Mouse (Mus musculus): ENCODE data around the gene Insl3. TPM values are rescaled to one million over a fixed set of nuclear protein-coding genes. Genes with fewer than 3 reads are reported as not detected.
A peak's percentile ranks its signal among the peaks of the same experiment; 100 is the strongest.

Gene Insl3
- polyA plus RNA-seq, 1 experiment = 58.5 TPM

GRCm38 (mm10) chr8:71676020-71676741 is 12.8 kb upstream of the Insl3 start, which contains the start of gene Jak3:
TSS of gene Jak3 (plus strand) at chr8:71676296.
- whole genome bisulfite sequencing = 3% methylated on average over 40 of the region's 40 CpGs
- peaks cover 7% of the 10 kb centered on the region for H3K4me1 ChIP-seq (ENCODE audit: control insufficient read depth, insufficient read depth, low read length)
- peak; percentile 65 for DNase-seq
- H3K4me3 ChIP-seq (replicated peaks; ENCODE audit: extremely low read depth, low read depth, low read length) = peak within 1 kb of the TSS; percentile 96
- TF ChIP-seq POLR2A (IDR thresholded peaks at IDR 0.05; ENCODE audit: borderline replicate concordance, extremely low read depth, low read depth, low read length) (peak; percentile 25; the same call in 1 of the 2 replicates), CTCF (IDR thresholded peaks at IDR 0.05; ENCODE audit: insufficient read depth, low read length) (no peak)

- DNase-seq = no peak
- Histone ChIP-seq H3K4me3 (replicated peaks; ENCODE audit: extremely low read depth, low read depth, low read length) (peak overlapping the region; percentile 59), H3K4me1 (ENCODE audit: control insufficient read depth, insufficient read depth, low read length) (peaks cover 7% of the 10 kb centered on the region)
- TF ChIP-seq POLR2A (IDR thresholded peaks at IDR 0.05; ENCODE audit: borderline replicate concordance, extremely low read depth, low read depth, low read length) (no peak), CTCF (IDR thresholded peaks at IDR 0.05; ENCODE audit: insufficient read depth, low read length) (no peak)
- 39% methylated on average over 9 of the region's 9 CpGs for WGBS
Measured at GRCm38 (mm10) chr8:71676803-71677202, 12.2 kb upstream of the Insl3 start.

DNA sequence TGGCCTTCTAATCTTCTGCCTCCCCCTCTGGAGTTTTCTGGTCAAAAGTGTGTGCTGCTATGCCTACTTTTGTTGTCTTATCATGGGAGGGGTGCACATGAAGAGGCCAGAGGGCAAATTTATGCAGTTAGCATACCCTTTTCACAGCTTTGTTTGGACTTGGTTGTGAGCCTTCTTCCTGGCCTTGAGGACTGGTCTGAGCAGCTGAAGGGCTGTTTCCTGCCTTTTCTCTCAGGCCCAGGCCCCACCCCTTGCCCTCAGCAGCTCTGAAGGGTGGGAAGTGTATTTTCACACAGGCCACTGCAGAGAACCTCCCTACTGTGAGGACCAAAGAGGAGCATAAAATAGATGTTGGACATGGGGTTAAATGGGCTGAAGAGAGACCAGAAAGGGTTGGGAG is 11.5 kb upstream of the Insl3 start:
- TF ChIP-seq POLR2A (IDR thresholded peaks at IDR 0.05; ENCODE audit: borderline replicate concordance, extremely low read depth, low read depth, low read length) = peak; percentile 36; the same call in 1 of the 2 replicates
- TF ChIP-seq CTCF (IDR thresholded peaks at IDR 0.05; ENCODE audit: insufficient read depth, low read length) = no peak
- H3K4me3 ChIP-seq (replicated peaks; ENCODE audit: extremely low read depth, low read depth, low read length) = peak overlapping the region; percentile 9
- peaks cover 7% of the 10 kb centered on the region for H3K4me1 ChIP-seq (ENCODE audit: control insufficient read depth, insufficient read depth, low read length)
- DNase-seq = no peak

- H3K4me3 ChIP-seq (replicated peaks; ENCODE audit: extremely low read depth, low read depth, low read length) = no peak overlapping the region
- WGBS = 66% methylated on average over 4 of the region's 4 CpGs
- no peak for TF ChIP-seq CTCF (IDR thresholded peaks at IDR 0.05; ENCODE audit: insufficient read depth, low read length)
- TF ChIP-seq POLR2A (IDR thresholded peaks at IDR 0.05; ENCODE audit: borderline replicate concordance, extremely low read depth, low read depth, low read length) = no peak
- peaks cover 7% of the 10 kb centered on the region for H3K4me1 ChIP-seq (ENCODE audit: control insufficient read depth, insufficient read depth, low read length)
- DNase-seq = no peak
Measured at GRCm38 (mm10) chr8:71678216-71678615, 10.8 kb upstream of the Insl3 start.

DNA sequence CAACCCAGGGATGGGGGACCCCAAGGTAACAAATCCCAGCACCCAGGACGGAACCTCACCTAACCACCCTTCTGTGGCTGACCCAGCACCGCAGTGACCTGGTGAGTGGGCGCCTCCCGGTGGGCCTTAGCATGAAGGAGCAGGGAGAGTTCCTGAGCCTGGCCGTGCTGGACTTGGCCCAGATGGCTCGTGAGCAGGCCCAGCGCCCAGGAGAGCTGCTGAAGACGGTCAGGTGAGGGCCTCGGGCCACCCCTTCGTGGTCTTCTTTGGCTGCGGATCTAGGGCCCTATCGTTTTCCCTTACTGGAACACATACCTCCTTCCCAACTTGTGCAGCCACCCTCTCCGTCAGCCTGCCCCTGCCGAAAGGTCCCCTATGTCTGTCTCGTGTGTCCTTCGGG is 9.9 kb upstream of the Insl3 start:
- no peak for TF ChIP-seq POLR2A (IDR thresholded peaks at IDR 0.05; ENCODE audit: borderline replicate concordance, extremely low read depth, low read depth, low read length)
- TF ChIP-seq CTCF (IDR thresholded peaks at IDR 0.05; ENCODE audit: insufficient read depth, low read length) = no peak
- 62% methylated on average over 16 of the region's 16 CpGs for WGBS
- H3K4me1 ChIP-seq (ENCODE audit: control insufficient read depth, insufficient read depth, low read length) = peaks cover 7% of the 10 kb centered on the region
- no peak overlapping the region for H3K4me3 ChIP-seq (replicated peaks; ENCODE audit: extremely low read depth, low read depth, low read length)
- no peak for DNase-seq

DNA sequence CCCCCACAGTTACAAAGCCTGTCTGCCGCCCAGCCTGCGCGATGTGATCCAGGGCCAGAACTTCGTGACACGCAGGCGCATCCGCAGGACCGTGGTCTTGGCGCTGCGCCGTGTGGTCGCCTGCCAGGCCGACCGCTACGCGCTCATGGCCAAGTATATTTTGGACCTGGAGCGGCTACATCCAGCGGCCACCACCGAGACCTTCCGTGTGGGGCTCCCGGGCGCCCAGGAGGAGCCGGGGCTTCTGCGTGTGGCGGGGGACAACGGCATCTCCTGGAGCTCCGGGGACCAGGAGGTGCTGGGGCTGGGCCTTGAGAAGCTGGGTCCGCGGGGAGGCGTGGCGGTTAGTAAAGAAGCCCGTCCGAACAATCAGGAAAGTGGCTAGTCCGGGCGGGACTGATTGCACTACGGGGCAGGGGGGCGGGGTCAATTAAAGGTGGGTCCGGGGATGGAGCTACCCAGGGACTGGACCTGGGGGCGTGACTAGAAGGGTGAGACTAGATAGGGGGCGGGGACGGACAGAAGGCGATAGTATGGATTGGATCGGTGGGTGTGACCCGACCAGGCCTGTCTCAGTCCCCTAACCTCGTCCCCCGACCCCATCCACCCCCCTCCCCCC is 9.4 kb upstream of the Insl3 start:
- TF ChIP-seq POLR2A (IDR thresholded peaks at IDR 0.05; ENCODE audit: borderline replicate concordance, extremely low read depth, low read depth, low read length) (no peak), CTCF (IDR thresholded peaks at IDR 0.05; ENCODE audit: insufficient read depth, low read length) (no peak)
- no peak overlapping the region for H3K4me3 ChIP-seq (replicated peaks; ENCODE audit: extremely low read depth, low read depth, low read length)
- peaks cover 7% of the 10 kb centered on the region for H3K4me1 ChIP-seq (ENCODE audit: control insufficient read depth, insufficient read depth, low read length)
- DNase-seq = no peak
- 43% methylated on average over 46 of the region's 46 CpGs for WGBS

- Histone ChIP-seq H3K4me3 (replicated peaks; ENCODE audit: extremely low read depth, low read depth, low read length) (no peak overlapping the region), H3K4me1 (ENCODE audit: control insufficient read depth, insufficient read depth, low read length) (peaks cover 7% of the 10 kb centered on the region)
- TF ChIP-seq POLR2A (IDR thresholded peaks at IDR 0.05; ENCODE audit: borderline replicate concordance, extremely low read depth, low read depth, low read length) = no peak
- no peak for TF ChIP-seq CTCF (IDR thresholded peaks at IDR 0.05; ENCODE audit: insufficient read depth, low read length)
- DNase-seq = no peak
- 33% methylated on average over 21 of the region's 21 CpGs for WGBS
Measured at GRCm38 (mm10) chr8:71680471-71680870, 8.5 kb upstream of the Insl3 start.

DNA sequence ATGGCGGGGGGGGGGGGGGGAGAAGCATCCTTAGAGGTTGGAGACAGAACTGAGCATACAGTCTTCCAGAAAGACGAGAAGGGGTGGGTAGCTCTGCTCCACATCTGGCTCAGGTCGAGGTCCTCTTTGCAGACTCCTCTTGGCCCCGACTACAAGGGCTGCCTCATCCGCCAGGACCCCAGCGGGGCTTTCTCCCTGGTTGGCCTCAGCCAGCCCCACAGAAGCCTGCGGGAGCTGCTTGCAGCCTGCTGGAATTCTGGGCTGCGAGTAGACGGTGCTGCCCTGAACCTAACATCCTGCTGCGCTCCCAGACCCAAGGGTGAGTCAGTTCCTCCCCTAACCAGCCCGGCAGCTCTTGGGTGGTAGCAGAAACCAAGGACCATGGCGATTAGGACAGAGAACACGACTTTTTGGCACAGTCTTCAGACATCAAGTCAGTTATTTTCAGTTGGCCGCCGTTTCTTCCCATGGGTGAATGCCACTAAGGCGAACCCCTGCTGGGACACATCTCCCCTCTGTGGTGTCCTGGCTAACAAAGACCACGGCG is 7.6 kb upstream of the Insl3 start:
- Histone ChIP-seq H3K4me3 (replicated peaks; ENCODE audit: extremely low read depth, low read depth, low read length) (no peak overlapping the region), H3K4me1 (ENCODE audit: control insufficient read depth, insufficient read depth, low read length) (peaks cover 8% of the 10 kb centered on the region)
- WGBS = 52% methylated on average over 18 of the region's 18 CpGs
- no peak for TF ChIP-seq CTCF (IDR thresholded peaks at IDR 0.05; ENCODE audit: insufficient read depth, low read length)
- no peak for TF ChIP-seq POLR2A (IDR thresholded peaks at IDR 0.05; ENCODE audit: borderline replicate concordance, extremely low read depth, low read depth, low read length)
- DNase-seq = no peak

- Histone ChIP-seq H3K4me1 (ENCODE audit: control insufficient read depth, insufficient read depth, low read length) (peaks cover 5% of the 10 kb centered on the region), H3K4me3 (replicated peaks; ENCODE audit: extremely low read depth, low read depth, low read length) (no peak overlapping the region)
- WGBS = 90% methylated on average over 12 of the region's 12 CpGs
- TF ChIP-seq POLR2A (IDR thresholded peaks at IDR 0.05; ENCODE audit: borderline replicate concordance, extremely low read depth, low read depth, low read length) (no peak), CTCF (IDR thresholded peaks at IDR 0.05; ENCODE audit: insufficient read depth, low read length) (no peak)
- DNase-seq = no peak
Measured at GRCm38 (mm10) chr8:71682832-71683231, 6.2 kb upstream of the Insl3 start.

Measured in lung, adult 2 months (tissue).